Mouse (Mus musculus) stomach, embryonic 14.5 days (tissue): ENCODE measurements around the gene Adamtsl4. TPM values are rescaled to one million over a fixed set of nuclear protein-coding genes. Genes with fewer than 3 reads are reported as not detected.
A peak's percentile ranks its signal among the peaks of the same experiment; 100 is the strongest.
"Not testable (repeated sequence)": the region's sequence is repeated elsewhere in the genome, so short reads cannot be mapped to it uniquely, and the experiment has no call there.

ENCODE experiments used
- ATAC-seq: fragments of 200-750 bp; cut with Nextera tagmentation; 2 replicates; pipeline ENCODE4 v1.8.0; 2017; ENCODE audit warnings: low read depth, moderate TSS enrichment; ENCODE audit not compliant: insufficient number of reproducible peaks, insufficient read depth, low FRiP score
- H3K27ac ChIP-seq: fragments of 300-500 bp; sonication (generic); 2 replicates; pipeline ENCODE4 v1.5.1; 2014; ENCODE audit warnings: mild to moderate bottlenecking, low read length, moderate library complexity, mixed read lengths
- H3K27me3 ChIP-seq: fragments of 300-500 bp; sonication (generic); 2 replicates; pipeline ENCODE4 v1.6.1; 2014; ENCODE audit warnings: low read length, control low read depth, mixed read lengths; ENCODE audit not compliant: control insufficient read depth, insufficient read depth
- H3K36me3 ChIP-seq: fragments of 300-500 bp; sonication (generic); 2 replicates; pipeline ENCODE4 v1.6.1; 2014; ENCODE audit warnings: mild to moderate bottlenecking, control low read depth, low read length, moderate library complexity, mixed read lengths; ENCODE audit not compliant: control insufficient read depth, insufficient read depth
- H3K4me1 ChIP-seq: fragments of 300-500 bp; sonication (generic); 2 replicates; pipeline ENCODE4 v1.6.1; 2014; ENCODE audit warnings: low read length, control low read depth, mixed read lengths; ENCODE audit not compliant: control insufficient read depth, insufficient read depth
- H3K4me2 ChIP-seq: fragments of 300-500 bp; sonication (generic); replicated peaks from 2 replicates; pipeline ENCODE4 v1.6.1; 2014; ENCODE audit warnings: low read depth, low read length, control low read depth
- H3K4me3 ChIP-seq: fragments of 300-500 bp; sonication (generic); 2 replicates; pipeline ENCODE4 v1.5.1; 2014; ENCODE audit warnings: low read depth, low read length, control low read depth
- H3K9ac ChIP-seq: fragments of 300-500 bp; sonication (generic); replicated peaks from 2 replicates; pipeline ENCODE4 v1.6.1; 2014; ENCODE audit warnings: low read depth, mild to moderate bottlenecking, control low read depth, low read length, moderate library complexity, mixed read lengths
- H3K9me3 ChIP-seq: fragments of 300-500 bp; sonication (generic); 2 replicates; pipeline ENCODE4 v1.6.1; 2016; ENCODE audit warnings: low read depth, low read length, control low read depth; ENCODE audit not compliant: control insufficient read depth
- WGBS: fragments of 180-500 bp; shearing (Covaris S2); extraction: QIAGEN DNeasy Blood & Tissue Kit; methylation state at CpG from one replicate; pipeline ENCODE4 v1.1.7; 2014; 5-methylcytosine and 5-hydroxymethylcytosine counted together
- polyA plus RNA-seq: library from polyadenylated mRNA; unstranded; fragments of >200 nt; fragmentation: Nextera tagmentation; extraction: Ambion mirVana; gene quantifications from 2 replicates; pipeline ENCODE4 v1.2.1, GENCODE M21; 2014

Gene Adamtsl4
- polyA plus RNA-seq, 1 experiment from 2014 or later: 5.3 TPM

- H3K4me2 ChIP-seq: no peak overlapping the region
- peak overlapping the region; percentile 95; the same call in 1 of the 2 replicates for H3K27ac ChIP-seq
- WGBS: 41% methylated on average over 3 of the region's 3 CpGs
- H3K4me1 ChIP-seq: peaks cover 62% of the 10 kb centered on the region
- no peak for ATAC-seq
- no peak overlapping the region for H3K9ac ChIP-seq
- no peak overlapping the region for H3K4me3 ChIP-seq
- no peaks in the 10 kb centered on the region for H3K9me3 ChIP-seq
- peaks cover 7% of the 10 kb centered on the region for H3K36me3 ChIP-seq
- H3K27me3 ChIP-seq: no peaks in the 10 kb centered on the region
These were observed 15.3 kb downstream of the Adamtsl4 start for GRCm38 (mm10) chr3:95672461-95672860.

- H3K4me3 ChIP-seq: no peak overlapping the region
- H3K4me2 ChIP-seq: no peak overlapping the region
- 73% methylated on average over 5 of the region's 5 CpGs for WGBS
- no peaks in the 10 kb centered on the region for H3K27me3 ChIP-seq
- H3K9me3 ChIP-seq: no peaks in the 10 kb centered on the region
- peaks cover 7% of the 10 kb centered on the region for H3K36me3 ChIP-seq
- no peak overlapping the region for H3K27ac ChIP-seq
- no peak for ATAC-seq
- no peak overlapping the region for H3K9ac ChIP-seq
- H3K4me1 ChIP-seq: peaks cover 69% of the 10 kb centered on the region
These were observed 16.5 kb downstream of the Adamtsl4 start for GRCm38 (mm10) chr3:95671201-95671600.

GRCm38 (mm10) chr3:95670419-95670818, 17.3 kb downstream of the Adamtsl4 start:
- not testable (repeated sequence) for H3K4me3 ChIP-seq, H3K4me2 ChIP-seq, H3K36me3 ChIP-seq, H3K9me3 ChIP-seq, ATAC-seq, H3K9ac ChIP-seq, H3K27ac ChIP-seq, H3K27me3 ChIP-seq
- H3K4me1 ChIP-seq: peaks cover 66% of the 10 kb centered on the region
- WGBS: 99% methylated on average over 3 of the region's 3 CpGs

GRCm38 (mm10) chr3:95669309-95669665, 18.4 kb downstream of the Adamtsl4 start:
- Histone ChIP-seq H3K9ac (no peak overlapping the region), H3K9me3 (no peaks in the 10 kb centered on the region), H3K4me3 (no peak overlapping the region), H3K27me3 (no peaks in the 10 kb centered on the region), H3K4me1 (peaks cover 67% of the 10 kb centered on the region), H3K36me3 (peaks cover 7% of the 10 kb centered on the region), H3K27ac (0 out of 2 replicates have a peak overlapping the region, but pooled peaks have one; percentile 39), H3K4me2 (no peak overlapping the region)
- no peak for ATAC-seq
- WGBS: 97% methylated on average over 3 of the region's 3 CpGs

- Histone ChIP-seq H3K4me2 (no peak overlapping the region), H3K27me3 (no peaks in the 10 kb centered on the region), H3K9me3 (no peaks in the 10 kb centered on the region), H3K36me3 (peaks cover 12% of the 10 kb centered on the region), H3K4me1 (peaks cover 64% of the 10 kb centered on the region), H3K27ac (peak overlapping the region; percentile 91), H3K9ac (no peak overlapping the region), H3K4me3 (no peak overlapping the region)
- ATAC-seq: no peak
- 57% methylated on average over 7 of the region's 7 CpGs for WGBS
These were observed 19.0 kb downstream of the Adamtsl4 start for GRCm38 (mm10) chr3:95668589-95669308.

- no peak overlapping the region for H3K4me2 ChIP-seq
- ATAC-seq: peak; percentile 53
- H3K4me3 ChIP-seq: no peak overlapping the region
- H3K4me1 ChIP-seq: peaks cover 57% of the 10 kb centered on the region
- peak overlapping the region; percentile 91 for H3K27ac ChIP-seq
- peaks cover 18% of the 10 kb centered on the region for H3K36me3 ChIP-seq
- WGBS: 11% methylated on average over 7 of the region's 7 CpGs
- H3K9ac ChIP-seq: no peak overlapping the region
- H3K27me3 ChIP-seq: no peaks in the 10 kb centered on the region
- no peaks in the 10 kb centered on the region for H3K9me3 ChIP-seq
These were observed 19.7 kb downstream of the Adamtsl4 start for GRCm38 (mm10) chr3:95668026-95668425.

GRCm38 (mm10) chr3:95667521-95667920, 20.2 kb downstream of the Adamtsl4 start:
- Histone ChIP-seq H3K4me3 (no peak overlapping the region), H3K4me1 (peaks cover 56% of the 10 kb centered on the region), H3K27me3 (no peaks in the 10 kb centered on the region), H3K9me3 (no peaks in the 10 kb centered on the region), H3K36me3 (peaks cover 22% of the 10 kb centered on the region), H3K9ac (no peak overlapping the region), H3K4me2 (peak overlapping the region; percentile 25; the same call in 1 of the 2 replicates), H3K27ac (peak overlapping the region; percentile 91; the same call in 1 of the 2 replicates)
- WGBS: 19% methylated on average over 4 of the region's 4 CpGs
- no peak for ATAC-seq

GRCm38 (mm10) chr3:95666124-95666844, 21.4 kb downstream of the Adamtsl4 start:
- Histone ChIP-seq H3K27me3 (no peaks in the 10 kb centered on the region), H3K4me2 (no peak overlapping the region), H3K36me3 (peaks cover 34% of the 10 kb centered on the region), H3K4me1 (peaks cover 56% of the 10 kb centered on the region), H3K4me3 (no peak overlapping the region), H3K27ac (peak overlapping the region; percentile 55; the same call in 1 of the 2 replicates), H3K9me3 (no peaks in the 10 kb centered on the region), H3K9ac (no peak overlapping the region)
- ATAC-seq: peak; percentile 54
- 21% methylated on average over 6 of the region's 6 CpGs for WGBS
